Mouse (Mus musculus): ENCODE results near the gene Neurl4.

- TF ChIP-seq CTCF (IDR thresholded peaks at IDR 0.05; ENCODE audit: extremely low read depth, insufficient read length, insufficient replicate concordance, low read depth, low read length) (no peak), POLR2A (IDR thresholded peaks at IDR 0.05; ENCODE audit: low read depth, low read length) (no peak)
Observed at GRCm38 (mm10) chr11:69867335-69867734, 33.5 kb upstream of the Neurl4 start.

Measured in small intestine, adult 2 months (tissue).